Mouse (Mus musculus) lung, adult 2 months (tissue): ENCODE data around the gene Olfr825.
"Not testable (repeated sequence)": the region's sequence is repeated elsewhere in the genome, so short reads cannot be mapped to it uniquely, and the experiment has no call there.

Source experiments
- CTCF ChIP-seq: fragments of 200-500 bp; IDR thresholded peaks from 2 replicates; pipeline ENCODE4 v1.5.1; 2011; ENCODE audit warnings: mild to moderate bottlenecking, low read length, control low read depth; ENCODE audit not compliant: insufficient read depth
- POLR2A ChIP-seq: fragments of 200-500 bp; IDR thresholded peaks from 2 replicates; pipeline ENCODE4 v1.6.1; 2011; ENCODE audit warnings: low read depth, mild to moderate bottlenecking, control low read depth, low read length, borderline replicate concordance; ENCODE audit errors: extremely low read depth

DNA sequence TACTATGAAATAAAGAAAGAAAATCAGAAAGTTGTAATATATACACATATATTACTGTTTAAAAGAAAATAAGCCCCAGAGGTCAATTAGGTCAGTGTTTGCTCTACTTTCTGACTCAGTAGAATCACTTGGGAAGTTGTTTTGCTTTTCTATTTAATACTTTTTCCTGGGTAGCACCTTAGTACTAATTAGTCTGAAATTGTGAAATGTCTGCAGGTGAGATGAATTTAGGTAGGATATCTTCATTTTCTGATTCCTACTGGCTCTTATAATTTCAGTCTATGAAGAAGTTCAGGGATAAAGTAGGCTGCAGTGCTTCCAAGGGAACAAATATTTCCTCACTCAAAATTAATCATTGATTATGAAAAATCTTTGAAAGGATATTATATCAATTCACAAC is 36.7 kb downstream of the Olfr825 start, which contains the start of gene Olfr824:
- TF ChIP-seq CTCF, POLR2A: not testable (repeated sequence)
